Mouse (Mus musculus) CD4-positive, CD25-positive, alpha-beta regulatory T cell, adult 2 months (primary cell): ENCODE data around the gene Nek7.

ENCODE experiments used
- DNase-seq: peaks from one replicate; pipeline ENCODE4 v3.0.0-alpha.2; 2012; ENCODE audit warnings: low read depth, low spot score

Nek7 gene

DNA sequence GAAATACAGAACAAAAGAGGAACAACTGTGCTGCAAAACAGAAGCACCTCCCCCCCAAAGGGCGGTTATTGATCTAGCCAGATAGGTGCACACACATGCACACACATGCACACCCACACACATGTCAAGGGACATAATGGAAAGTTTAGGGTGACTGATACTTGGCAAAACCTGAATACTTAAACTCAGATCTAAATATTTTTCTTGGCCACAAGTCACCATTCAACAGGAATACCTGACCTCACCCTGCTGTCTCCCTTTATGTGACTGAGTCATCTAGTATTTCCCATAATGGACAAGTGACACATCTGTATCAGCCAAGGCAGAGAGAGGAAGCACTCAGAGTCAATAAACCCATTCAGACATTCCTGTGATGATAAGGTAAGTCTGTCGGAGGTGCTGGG, 48.9 kb downstream of the Nek7 start:
- DNase-seq, result no peak

DNA sequence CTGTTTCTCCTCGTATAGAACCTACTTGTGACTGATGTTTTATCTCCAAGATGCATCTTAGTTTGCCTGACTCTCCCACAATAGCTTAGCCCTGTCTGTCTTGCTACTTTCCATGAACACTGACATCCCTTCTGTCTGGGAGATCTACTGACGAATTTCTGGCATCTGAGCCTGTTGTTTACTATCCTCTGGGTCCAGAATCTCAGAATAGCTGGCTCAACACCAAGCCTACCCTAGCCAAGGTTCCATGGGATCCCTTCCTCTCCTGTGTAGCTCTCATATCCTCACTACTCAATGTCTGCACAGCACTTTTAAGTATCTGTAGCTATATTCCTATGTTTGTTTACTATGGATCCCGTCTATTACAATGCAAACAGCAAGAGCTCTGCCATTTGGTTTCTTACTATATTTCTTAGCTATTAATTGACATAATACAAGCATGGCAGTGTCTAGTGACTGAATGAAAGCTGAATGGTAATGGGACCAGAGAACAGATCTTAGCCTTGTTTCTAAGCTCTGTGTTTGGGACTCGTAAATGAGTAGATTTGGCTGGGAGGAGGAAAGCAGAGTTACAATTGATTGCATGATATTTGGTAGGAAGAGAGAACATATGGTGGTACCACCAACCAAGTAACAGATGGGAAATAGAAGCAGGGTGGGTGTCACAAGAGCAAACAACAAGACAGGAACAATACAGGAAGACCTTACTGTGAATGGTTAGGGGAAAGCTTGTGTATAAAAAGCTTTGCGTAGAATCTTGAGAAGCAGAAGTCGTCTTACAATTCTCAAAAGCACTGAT, 51.3 kb downstream of the Nek7 start:
- DNase-seq, result no peak

DNA sequence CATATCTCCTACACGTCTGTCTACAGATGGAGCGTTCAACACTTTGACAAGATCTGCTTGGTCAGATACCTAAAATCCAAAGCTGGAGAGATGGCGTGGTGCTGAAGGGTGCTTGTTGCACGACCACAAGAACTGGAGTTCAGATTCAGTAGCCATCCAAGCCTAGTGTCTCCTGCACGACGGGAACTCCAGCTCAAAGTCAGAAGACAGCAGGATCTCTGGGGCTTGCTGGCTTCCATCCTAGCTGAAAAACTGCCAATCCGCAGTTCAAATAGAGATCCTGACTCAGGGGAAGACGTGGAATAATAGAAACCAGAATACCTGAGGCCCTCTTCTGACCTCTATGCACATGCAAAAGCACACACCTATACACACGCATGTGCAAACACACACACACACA, 52.0 kb downstream of the Nek7 start:
- DNase-seq, result no peak

DNA sequence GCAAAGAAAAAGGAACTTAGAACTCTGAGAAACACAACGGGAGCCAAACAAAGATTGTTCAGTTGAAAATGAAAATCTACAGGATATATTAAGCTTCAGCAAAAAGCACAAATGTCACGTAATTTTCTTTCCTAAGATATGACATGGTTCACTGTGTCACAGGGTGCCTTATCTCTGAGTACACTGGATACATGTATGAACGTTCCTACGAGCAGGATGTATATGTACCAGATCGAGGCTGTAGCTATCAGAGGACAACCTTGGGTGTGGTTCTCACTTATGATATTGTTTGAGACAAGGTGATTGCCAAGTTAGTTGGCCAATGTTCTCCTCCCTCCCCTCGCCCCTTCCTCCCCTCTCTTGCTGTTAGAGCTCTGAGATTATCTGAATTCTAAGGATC, 55.3 kb downstream of the Nek7 start:
- no peak for DNase-seq

DNA sequence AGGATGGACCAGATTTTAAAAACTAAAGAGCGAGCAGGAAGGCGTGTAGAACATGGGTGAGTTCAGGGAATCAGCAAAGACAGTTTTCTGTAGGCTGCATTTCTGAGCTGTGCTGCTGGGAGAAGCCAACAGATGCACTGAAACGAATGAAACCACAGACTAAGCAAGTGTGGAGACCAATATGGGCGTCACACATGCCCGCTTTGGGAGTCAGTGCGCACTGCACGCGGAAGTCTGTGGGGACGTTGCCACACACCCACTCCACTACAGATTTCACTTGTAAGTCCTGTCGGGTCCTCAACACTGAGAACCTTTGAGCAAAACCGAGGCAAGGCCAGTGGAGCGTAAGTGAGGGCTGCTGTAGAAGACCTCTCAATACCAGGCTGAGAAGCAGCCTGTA, 59.2 kb downstream of the Nek7 start:
- peak; percentile 69 for DNase-seq

DNA sequence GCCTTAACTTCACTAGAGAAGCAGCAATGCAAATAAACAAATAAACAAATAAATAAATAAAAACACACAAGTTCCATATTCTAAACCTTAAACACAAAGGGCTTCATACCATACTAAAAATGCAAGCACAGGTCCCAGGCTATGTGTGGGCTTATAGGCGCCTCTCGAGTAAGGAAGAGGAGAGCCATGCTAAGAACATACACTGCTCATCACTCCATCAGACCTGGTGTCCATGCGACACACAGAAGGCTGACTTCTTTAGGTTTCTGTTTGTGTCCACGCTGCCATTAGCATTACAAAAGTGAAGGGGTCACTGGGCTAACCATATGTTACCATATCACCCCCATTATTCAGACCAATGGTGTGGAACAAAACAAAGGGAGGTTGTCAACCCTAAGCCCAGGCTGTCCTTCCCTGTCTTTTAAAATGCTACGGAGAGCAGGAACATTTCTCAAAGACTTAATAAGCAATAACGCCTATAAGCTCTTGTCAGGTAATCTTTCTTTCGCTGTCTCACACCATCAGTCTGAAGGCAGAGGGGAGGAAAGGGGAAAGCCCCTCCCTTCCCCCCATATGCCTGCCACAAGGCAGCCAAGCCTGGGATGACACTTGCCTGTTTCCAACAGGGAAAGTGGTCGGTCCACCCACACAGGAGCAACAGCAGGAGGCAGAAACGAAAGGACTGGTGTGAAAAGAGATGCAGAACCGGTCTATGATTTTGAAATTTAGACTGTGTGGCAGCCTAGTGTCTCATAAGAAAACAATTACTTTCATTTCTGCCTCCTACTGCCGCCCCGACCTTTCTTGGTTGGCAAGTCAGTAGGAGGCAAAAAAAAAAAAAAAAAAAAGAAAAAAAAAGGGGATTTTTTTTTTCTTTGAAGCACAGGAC, 60.5 kb downstream of the Nek7 start:
- DNase-seq, result peak; percentile 71

DNA sequence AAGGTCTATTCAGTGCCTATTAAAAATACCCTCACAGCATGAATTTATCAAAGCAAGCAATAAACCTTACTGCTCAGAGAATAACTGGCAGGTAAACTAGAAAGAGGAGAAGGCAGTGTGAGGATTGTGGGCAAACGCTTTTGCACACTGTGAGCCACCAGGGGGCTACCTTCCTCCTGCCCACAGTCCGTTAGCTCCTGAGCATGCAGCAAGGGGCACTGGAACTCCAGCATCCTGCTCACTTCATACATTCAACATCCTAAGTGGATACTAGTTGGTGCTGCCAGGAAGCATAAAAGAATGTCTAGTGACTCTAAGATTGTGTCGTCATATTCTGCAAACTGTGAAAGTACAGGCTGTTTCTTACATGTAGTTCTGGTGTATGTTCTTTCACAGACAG, 61.6 kb downstream of the Nek7 start:
- DNase-seq, result peak; percentile 77

DNA sequence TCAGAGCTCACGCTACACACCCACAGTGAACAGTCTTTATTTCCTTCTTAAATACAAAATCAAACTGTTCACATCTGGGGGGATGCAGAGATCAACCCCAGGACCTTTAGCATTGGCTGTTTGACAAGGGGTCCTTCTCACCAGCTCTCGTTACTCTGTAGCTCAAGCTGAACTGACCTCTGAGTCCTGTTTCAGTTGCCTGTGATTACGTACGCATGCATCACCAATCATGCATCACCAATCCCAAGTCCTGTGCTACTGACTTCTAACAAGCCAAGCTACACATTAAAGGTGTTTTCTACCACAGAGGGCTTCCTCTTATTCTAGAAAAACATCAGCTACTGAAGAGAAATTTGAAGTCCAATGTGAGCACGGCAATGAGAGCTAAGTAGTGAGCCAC, 65.0 kb downstream of the Nek7 start:
- no peak for DNase-seq

DNA sequence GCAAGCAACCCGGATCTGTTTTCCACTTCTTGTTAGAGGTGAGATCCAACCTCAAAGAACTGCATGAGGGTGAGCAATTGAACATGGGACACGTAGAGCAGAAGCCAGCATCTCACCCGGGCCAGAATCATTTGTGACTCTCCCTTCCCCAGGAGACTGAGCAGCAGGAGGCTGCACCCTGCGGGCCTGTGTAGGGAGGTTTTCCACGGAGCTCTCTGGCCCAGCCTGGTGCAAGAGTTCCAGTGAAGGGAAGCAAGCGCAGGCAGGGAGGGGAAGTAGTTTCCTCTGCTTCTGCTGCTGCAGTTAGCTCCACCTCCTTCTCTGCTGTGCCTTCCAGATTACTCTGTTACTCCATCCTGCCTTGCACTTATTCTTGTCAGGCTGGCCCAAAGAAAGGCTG, 69.8 kb downstream of the Nek7 start:
- DNase-seq, result peak; percentile 39

DNA sequence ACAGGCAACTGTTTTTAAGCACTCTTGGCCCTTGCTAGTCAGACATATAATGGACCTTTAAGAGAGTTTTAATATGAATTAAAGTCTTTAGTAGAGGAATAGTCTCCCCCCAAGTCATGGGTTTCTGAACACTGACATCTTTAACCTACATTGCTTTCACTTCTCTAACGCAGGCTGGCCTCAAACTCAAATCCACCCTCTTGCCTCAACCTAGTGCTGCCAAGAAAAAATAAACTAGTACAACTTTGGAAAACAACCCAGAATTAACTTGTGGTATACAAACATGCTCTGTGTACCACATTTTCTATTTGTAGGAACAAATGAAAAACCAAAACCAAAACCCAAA, 77.8 kb downstream of the Nek7 start:
- DNase-seq, result no peak

DNA sequence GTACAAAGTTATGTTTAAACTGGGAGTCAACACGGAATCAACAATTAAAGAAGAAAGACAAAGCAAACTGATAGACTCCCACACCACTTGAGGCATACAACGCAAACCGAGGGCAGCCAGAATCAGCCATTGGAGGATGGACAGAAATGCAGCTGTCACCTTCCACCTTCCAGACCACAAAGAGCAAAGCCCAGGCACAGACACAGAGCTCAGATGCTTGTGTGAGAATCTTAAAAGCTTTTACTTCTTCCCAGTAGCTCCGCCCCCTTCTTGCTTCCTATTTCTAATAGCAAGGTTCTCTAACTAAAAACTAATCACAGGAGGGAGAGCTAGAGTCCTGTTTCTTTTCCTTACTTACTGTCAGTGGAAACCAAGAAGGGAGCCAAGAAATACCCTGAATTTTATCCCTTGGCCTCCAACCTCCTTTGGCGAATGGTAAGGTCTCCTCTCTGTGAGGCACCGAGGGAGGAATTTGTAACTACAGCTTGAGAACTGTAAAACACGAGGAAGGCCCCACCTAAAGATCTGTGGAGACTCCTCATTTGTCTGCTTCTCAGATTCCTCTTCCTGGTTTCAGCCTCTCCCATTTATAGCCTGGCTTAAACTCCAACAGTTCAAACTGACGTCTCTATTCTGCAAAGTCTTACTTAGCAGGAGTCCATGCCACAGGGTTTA, 78.3 kb downstream of the Nek7 start:
- DNase-seq, result peak; percentile 20

DNA sequence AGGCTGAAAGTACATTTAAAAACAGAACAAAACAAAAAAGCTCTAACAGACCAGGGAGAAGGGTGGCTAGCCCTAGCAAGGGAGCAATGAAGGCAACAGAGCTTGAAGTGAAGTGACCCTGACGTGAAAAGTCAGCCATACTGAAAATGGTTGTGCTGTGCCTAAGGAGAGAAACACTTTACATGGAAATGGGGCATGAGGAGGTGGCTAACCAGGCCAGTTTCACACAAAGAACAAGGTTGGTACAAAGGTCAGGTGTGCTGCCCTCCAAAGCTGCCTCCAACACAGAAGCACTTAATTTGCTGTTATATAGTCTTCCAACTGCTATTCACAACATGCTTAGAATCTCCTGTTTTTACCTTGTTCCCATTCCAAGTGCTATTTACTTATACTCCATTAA, 80.2 kb downstream of the Nek7 start:
- no peak for DNase-seq

DNA sequence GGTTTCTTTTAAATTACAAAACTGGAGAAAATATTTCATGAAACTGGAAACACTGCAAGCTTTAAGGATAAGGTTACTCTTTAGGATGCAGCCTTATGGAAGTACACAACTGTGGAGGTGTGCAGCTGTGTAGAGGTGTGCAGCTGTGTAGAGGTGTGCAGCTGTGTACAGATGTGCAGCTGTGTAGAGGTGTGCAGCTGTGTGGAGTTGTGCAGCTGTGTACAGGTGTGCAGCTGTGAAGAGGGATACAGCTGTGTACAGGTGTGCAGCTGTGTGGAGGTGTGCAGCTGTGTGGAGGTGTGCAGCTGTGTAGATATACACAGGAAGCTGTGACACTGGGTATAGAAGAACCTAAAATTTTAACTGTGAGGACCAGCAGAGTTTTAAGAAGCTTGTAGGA, 81.7 kb downstream of the Nek7 start:
- no peak for DNase-seq

DNA sequence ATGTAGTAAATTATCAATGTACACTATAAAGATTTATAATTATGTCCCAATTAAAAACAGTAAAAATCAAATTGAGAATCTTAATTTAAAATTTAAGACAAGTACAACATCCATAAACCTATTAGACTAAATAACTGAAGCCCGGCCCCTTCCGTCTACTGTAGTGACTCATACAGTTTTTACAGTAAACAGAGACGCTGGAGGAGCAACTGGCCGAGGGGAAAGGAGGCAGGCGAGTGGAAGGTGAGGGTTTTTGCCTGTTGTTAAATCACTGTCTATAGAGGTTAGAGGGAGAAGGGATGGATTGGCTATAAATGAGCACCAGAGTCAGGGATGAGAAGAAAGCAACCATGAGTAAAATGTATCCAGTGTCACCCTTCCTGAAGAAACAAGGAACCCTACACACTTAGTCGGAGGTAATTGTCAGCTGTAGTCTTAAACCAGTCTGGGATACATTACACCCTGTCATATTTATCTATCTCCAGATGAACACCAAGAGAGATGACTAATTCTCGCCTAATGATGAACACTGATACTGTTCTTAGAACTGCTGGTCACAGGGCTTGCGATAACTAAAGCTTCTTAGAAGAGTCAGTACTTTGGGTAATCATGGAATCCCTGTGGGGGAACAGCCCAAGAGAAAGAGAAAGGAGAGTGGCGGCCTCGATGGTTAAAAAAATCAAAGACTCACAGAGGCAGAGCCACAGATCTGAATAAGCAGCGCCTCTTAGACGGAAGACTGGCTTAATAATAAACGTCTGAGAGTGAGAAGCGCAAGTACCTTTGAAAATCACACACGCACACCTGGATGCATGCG, 84.0 kb downstream of the Nek7 start:
- peak; percentile 29 for DNase-seq

DNA sequence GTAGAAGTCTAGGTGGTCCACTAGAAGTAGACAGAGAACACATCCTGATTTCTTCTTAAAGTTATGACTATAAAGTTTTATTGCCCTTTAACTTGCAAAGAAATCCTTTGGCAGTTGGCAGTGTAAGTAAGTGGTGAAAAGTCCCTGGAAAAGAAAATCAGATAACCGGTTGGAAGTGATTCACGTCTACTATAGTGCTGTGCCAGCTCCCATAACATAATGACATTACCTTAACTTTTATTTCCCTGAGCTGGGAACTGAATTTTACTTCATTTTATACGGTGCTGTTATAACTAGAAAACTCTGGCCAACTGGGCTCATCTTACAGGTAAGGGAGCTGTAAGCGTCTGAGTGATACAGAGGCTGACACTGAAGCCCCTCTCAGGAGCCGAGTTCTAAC, 89.3 kb downstream of the Nek7 start:
- DNase-seq, result no peak

DNA sequence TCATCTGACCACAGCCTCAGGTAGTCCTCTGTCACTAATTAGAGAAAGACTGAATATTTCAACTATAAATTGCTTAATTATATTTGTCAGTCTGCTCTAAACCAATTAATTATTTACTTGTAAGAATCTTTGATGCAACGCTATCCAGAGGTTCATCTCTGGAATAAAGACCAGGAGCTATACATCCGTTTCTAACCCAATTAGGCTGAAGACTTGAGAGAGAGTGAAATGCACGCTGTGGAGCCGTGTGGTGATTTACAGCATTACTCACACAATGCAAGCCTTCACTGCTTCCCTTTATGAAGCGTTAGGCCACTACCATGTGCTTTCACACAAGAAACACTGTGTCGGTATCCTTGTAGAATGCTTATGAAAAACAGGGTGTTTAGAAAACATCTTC, 96.0 kb downstream of the Nek7 start:
- no peak for DNase-seq

DNA sequence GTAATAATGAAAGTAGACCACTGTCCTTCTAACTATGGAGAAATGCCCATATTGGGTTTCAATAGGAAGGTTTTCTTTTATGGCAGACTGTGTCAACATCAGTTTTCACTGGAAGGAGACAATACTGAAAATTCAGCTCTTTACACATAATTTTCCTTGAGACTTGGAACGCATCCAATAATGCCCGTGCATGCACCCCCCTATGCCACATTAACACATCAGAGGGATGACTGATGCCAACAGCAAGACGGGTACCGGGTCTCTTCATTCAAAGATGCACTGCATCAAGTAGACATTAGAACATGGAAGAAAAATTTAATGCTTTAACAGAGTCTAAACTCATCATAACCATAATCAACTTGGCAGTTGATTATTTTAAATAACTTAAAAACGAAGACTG, 101.7 kb downstream of the Nek7 start:
- no peak for DNase-seq

DNA sequence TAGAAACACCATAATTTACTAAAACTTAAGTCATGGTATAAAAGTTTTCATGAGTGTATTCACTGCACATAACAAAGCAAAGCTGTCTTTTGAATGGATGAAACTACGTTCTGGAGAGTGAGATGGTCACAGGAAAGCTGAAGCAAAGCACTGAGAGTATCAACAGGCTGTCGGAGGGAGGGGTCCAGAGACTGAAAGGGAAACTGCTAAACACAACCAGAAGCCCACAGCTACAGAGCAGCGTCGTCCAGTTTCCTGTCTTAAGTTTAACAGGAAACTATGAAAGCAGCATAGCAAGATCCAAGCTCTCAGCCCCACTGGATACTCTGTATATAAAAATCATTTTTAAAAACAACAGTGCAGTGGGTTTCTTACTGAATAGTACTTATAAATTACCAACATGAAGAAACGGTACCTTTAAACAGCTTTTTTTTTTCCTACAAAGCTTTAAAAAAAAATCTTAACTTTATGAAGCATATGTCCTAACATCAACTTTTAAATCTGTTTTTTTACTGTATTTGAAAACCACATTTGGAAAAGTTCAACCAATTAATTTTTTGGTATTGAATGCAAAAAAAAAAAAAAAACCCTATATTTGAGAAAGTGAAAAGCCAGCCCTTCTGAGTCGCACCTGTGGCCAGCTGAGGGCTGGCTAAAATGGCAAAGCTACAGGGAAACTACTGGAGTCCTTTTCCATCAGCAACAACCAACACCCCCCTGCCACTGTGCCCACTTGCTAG, 102.4 kb downstream of the Nek7 start:
- DNase-seq, result peak; percentile 69

DNA sequence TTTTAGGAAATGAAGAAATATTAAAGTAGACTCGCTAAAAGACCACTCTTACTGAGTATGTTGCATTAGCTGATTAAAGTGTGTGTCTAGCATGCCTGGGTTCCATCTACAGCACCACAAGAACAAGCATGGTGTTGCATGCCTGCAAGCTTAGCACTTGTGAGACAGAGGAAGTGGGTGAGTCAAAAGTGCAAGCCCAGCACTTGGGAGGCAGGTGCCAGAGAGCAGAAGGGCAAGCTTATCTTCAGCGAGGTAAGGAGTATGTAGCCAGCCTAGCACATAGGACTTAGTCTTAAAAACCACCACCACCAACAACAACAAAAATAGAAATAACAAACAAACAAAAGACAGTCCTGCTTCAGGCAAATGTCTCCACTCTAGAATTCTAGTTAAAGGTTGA, 103.0 kb downstream of the Nek7 start:
- peak; percentile 66 for DNase-seq

DNA sequence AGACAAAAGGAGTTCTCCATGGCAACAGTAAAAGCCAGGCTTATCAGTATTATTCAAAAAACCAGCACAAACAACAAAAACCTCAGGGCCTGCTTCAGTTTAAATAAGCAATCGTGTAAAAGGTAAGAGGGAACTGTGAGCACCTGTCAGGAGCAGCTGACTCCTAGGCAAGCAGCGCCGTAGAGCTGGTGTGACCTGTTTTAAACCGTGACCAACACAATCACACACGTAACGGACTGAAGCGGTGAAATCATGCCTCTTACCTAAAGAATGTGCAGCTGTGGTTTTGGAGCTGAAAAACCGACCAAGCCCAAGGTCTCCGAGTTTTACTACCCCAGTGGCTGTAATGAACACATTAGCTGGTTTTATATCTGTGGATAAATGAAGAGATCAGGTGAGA, 104.6 kb downstream of the Nek7 start:
- DNase-seq, result no peak

DNA sequence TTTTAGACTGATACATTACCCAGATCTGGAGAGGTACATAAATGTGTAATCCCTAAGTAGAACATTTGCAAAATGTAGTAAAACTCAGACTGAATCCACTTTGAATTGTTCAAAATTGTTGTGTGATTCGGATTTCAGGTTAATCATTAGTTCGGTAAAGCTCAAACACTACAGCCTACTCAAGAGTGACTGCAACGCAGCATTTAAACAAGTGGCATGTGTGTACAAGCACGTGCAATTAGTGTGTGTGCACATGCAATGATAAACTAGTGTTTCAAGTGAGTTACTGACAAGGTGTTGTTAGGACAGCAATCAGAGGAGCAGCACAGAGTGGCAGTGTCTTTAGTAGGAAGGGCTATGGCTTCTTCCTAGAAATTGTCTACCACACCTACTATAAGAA, 106.0 kb downstream of the Nek7 start:
- DNase-seq, result no peak
